Mouse (Mus musculus) ES-CJ7 (cell line): ENCODE results near the gene Fam117a.
A peak's percentile ranks its signal among the peaks of the same experiment; 100 is the strongest.
"Not testable (repeated sequence)": the region's sequence is repeated elsewhere in the genome, so short reads cannot be mapped to it uniquely, and the experiment has no call there.

Source experiments
- DNase-seq: peaks from one replicate; pipeline ENCODE4 v3.0.0; 2011; ENCODE audit warnings: low read depth, low spot score

Gene Fam117a

DNA sequence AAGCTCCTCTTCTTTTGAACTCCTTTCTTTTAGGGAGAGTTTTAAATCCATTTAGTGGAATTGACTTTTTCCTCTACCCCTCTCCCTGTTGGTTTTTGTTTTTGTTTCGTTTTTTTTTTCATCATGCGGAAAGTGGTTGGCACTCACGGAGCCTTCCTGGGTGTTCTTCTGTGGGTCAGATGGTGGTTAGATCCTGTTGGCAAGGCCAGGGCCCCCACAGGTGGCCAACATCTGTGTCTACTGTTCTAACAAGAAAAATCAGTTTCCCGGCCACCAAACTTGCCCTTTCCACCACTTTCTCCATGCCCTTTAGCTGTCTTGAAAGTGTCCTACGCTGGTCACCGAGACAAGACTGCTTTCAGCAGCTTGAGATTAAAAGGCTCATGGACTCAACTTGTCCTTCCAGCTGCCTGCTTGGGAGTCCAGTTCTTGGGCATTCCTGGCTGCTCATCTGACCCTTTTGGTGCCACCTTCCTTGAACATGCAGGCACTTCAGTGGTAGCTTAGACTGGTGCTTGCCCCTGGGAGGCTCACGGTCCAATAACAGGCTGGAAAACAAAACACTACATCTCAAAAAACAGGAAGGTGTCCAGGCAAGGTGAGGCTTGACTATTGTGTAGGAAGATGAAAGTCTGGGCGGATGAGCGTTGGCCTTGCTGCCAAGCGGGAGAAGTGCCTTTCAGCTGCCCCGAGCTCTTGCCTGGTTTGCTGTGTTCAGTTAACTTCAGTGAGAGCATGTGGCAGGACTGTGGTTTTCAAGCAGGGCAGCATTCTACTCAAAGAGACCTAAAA, 56.1 kb downstream of the Fam117a start:
- no peak for DNase-seq

GRCm38 (mm10) chr11:95393500-95393816, 56.6 kb downstream of the Fam117a start:
- no peak for DNase-seq

DNA sequence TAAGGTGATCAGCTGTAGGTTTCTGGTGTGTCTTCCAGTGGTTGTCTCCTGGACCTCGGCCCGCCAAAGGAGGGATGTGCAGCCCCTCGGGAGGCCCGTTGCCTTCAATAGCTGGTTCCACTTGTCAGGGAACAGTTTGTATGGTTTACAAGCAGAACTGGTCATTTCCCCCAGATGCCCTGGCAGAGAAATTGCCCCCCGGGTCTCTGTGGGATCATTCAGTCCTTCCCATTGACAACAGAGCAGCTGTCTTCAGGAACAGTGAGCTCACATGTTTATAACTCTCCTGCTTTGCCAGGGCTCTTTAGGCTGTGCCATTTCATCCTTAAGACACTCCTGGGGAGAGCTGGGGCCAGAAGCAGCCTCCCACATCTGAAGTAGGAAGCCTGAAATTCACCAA, 57.3 kb downstream of the Fam117a start:
- DNase-seq, result no peak

GRCm38 (mm10) chr11:95396548-95396947, 59.7 kb downstream of the Fam117a start:
- DNase-seq, result no peak

DNA sequence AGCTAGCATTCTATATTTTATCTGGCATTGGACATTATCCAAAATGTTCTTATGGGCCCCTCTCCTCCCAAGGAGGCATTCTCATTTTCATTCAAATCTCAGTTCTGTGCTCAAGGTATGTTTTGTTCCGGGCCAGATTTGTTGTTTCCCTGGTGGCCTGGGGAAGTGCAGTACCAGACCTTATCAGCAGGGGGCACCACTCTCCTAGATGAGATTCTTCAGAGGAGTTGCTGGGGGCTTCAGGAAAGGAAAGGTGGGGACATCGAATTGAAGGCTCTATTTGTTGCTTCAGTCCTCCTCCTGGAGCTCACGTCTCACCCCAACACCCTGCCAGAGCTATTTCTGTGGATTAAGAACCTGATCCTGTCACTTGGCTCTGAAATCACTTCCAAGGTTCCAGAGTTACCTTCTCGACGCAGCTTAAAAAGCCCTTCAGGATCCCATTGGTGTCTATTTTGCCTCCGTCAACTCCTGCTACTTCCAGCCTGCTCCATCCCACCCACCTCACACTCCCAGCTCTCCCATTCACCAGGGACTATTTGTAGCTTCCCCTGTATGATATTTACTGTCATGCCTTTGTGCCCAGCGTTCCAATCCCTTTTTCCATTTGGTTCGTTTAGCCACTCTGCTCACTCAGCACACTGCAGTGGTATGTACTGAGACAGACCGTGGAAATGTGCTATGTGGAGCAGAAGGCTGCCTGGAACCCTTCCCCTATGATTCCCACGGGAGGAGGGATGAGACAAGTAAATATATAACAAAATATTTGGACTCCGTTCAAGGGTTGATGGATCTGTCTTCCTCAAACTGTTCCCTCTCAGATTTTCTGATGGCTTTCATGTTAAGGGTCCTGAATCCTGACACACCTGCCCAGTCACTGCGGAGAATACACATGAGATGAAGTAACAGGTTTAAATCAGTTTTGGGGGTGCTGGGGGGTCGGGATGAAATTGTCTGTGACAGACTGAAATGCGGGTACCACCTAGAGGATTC, 61.3 kb downstream of the Fam117a start:
- peak; percentile 72 for DNase-seq

GRCm38 (mm10) chr11:95399520-95400020, 62.8 kb downstream of the Fam117a start:
- no peak for DNase-seq

- DNase-seq, result no peak
Observed at GRCm38 (mm10) chr11:95401568-95401967, 64.8 kb downstream of the Fam117a start.

GRCm38 (mm10) chr11:95402196-95402595, 65.4 kb downstream of the Fam117a start:
- no peak for DNase-seq

DNA sequence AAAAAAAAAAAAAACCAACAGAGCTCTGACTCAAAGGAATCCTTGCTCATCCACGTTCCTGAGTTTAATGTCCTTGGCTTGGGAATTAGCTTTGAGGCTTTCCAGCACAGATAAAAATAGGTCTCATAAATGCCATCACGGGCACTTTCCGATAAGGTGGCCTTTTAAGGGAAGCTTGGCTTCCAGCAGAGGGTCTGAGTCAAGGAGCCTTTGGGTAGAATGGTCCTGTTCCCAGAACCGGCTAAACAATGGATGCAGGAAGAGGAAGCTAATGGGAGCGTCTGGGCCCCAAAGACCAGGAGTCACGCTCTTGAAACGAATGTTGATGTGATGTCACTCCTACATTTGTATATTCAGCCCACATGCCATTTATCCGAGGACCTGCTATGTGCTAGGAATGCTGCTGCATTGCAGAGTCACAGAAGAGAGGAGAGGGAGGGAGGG, 65.9 kb downstream of the Fam117a start:
- DNase-seq, result no peak

- no peak for DNase-seq
Observed at GRCm38 (mm10) chr11:95403382-95404340, 66.8 kb downstream of the Fam117a start.

DNA sequence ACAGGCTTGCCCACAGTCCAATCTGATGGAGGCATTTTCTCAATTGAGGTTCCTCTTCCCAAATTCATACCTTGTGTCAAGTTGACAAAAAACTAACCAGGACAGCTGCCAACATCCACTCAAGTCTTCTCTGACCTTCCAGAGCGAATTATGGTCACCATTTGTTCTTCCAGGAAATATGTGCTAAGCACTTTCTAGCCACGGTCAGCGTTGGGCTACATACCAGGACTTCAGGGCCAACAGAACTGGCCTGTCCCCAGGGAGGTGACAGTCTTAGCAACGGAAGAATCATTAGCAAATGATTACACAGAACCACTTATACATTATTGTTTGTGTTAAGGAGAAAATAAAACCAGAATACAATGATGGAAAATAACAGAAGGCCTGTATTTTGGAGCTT, 69.0 kb downstream of the Fam117a start:
- no peak for DNase-seq

DNA sequence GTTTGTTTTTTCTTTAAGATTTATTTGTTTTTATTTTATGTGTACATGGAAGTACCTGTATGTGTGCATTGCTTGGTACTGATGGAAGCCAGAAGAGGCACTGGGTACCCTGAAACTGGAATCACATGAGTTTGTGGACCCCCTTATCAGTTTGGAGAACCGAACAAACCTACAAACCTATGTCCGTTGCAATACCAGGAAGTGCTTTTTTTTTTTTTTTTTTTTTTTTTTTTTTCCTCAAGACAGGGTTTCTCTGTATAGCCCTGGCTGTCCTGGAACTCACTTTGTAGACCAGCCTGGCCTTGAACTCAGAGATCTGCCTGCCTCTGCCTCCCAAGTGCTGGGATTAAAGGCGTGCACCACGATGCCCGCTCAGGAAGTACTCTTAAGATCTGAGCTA, 69.6 kb downstream of the Fam117a start:
- not testable (repeated sequence) for DNase-seq

DNA sequence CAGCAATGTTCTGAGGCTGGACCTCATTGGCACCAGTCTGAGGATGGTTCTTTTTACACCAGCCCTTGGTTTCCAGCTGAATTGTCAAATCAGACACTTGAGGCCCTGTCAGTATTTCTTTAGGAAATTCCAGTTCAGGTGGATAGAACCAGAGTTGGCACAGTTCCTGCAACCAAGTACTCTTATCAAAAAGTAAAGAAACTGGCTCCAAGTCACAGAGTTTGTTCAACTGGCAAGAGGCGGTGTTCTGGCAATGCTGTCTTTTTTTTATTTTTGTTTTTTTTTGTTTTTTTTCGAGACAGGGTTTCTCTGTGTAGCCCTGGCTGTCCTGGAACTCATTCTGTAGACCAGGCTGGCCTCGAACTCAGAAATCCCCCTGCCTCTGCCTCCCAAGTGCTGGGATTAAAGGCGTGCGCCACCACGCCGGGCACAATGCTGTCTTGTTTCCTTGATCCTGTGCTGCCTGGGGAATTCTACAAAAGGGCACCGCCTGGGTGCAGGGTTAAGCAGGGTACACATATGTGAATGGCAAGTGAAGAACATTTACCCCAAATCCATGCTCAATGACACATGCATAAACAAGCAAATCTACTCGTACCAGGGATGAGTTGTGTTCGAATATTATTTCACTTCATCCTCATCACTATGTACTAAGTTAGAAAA, 72.8 kb downstream of the Fam117a start:
- no peak for DNase-seq

DNA sequence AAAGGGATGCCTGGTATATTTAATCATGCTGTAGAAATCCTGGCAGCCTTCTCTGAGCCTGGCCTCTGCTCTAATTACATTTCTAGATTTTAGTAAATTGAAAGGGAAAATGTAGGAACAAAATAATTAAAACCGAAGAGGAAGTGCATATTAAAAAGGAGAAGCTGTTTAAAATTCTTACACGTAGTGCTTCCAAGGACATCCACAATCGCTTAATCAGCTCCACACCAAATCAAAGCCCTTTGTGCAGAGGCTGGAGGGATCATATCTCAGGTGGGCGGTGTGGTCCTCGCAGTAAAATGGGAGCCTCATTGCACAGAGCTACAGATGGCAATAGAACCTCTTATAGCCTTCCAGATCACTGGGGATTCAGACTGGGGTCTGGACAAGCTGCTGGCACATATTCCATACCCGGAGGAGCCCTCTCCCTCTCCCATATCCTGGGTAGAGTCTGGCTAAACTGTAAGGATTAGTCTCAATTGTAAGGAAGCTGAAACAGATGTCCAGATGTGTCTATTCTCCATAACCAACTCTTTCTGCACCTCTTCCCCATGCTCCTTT, 74.7 kb downstream of the Fam117a start:
- DNase-seq, result no peak

DNA sequence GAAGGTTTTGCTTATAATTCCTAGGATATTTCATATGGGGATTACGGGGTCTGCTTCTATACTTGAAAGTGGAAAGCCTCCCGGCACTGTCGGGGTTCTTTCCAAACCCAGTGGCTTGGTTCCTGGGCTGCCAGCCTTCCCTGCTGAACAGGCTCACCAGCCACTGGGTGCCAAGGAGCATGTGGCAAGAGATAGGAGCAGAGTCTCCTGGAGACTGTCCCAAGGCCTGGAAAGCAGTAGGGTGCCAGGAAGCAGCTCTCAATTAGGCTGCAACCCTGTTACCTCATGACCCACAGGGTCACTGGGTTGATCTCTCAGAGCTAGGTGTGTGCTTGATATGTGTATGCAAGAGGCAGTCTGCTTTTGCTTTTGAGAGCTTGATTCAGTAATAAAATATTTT, 75.8 kb downstream of the Fam117a start:
- no peak for DNase-seq

DNA sequence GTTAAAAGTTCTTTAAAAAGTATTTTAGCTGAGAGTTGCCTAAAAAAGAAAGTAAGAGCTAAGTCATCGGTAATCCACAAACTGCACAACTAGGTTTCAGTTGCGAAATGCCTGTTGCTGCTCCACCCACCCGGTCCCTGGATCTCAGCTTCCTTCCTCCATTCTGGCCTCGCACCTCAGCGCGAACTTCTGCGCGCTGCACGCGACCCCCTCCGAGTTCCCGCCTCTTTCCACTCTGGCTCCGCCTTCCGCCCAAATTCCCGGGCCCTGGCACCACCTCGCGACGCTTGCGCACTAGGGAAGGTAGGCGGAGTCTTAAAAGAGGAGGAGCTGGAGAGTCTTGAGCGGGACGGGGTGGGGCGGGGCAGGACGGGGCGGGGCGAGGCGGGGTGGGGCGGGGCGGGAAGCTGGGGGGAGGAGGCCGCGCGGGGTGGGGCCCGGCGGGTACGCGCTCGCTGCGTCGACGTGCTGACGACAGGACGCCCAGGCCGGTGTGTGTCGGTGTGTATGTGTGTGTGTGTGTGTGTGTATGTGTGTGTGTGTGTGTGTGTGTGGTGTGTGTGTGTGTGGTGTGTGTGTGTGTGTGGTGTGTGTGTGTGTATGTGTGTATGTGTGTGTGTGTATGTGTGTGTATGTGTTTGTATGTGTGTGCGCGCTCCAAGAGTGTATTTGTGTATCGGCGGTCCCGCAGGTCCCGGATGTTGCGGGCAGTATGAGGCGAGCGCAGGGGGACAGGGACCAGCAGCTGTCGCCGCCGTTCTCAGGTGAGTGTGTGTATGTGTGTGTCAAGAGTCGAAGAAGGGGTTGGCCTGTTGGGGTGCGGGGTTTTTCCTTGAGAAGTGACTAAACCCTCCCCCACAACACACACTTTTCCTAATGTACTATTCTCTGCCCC, 77.1 kb downstream of the Fam117a start, which contains the start of gene Spop:
TSS of gene Spop (plus strand) at position 440 of the 895 bp plus-strand sequence.
- DNase-seq, result peak; percentile 96

DNA sequence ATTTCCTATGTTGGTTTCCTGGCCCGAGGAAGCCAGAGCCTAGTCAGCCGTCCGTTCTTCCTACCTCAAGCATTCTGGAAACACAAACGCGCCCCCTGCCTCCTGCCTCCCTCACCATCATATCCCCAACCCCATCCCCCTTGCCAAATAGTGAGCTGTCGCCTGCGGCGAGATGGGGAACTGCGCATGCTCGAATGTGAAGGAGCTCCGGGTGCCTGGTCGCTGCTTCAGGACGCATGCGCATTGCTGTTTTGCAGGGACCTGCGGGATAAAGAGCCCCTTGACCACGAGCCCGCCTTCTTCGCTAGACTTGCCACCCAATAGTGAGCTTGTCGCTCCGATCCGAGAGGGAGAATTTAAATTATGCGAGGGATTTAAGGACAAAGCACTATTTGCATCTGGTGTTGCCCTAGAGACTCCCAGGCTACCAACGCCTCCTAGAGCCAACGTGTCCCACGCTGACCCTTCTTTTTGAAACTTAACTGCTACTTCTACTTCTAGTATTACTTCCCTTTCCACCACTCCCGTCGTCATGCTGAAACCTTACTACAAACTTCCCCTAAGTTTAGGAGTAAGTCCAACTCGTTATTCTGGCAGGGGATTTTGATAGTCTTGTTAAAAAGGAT, 77.8 kb downstream of the Fam117a start:
- DNase-seq, result peak; percentile 99

DNA sequence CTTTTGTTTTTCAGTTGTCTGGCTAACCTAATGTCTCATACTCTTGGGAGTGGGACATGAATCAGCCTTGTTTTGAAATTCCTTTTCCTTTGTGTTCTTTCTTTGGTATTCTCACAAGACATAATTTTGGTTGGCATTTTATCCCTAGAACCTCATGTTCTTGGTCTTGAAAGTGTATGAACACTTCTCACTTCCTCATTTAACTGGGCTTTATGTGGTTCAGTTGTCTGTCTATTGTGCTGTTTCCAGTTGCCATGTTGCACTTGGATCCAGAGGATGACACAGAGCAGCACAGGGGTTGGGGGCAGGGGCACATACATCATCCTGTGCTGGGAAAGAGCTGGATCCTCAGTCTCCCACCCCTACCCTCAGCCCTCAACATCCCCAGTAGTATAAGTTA, 79.1 kb downstream of the Fam117a start:
- no peak for DNase-seq

DNA sequence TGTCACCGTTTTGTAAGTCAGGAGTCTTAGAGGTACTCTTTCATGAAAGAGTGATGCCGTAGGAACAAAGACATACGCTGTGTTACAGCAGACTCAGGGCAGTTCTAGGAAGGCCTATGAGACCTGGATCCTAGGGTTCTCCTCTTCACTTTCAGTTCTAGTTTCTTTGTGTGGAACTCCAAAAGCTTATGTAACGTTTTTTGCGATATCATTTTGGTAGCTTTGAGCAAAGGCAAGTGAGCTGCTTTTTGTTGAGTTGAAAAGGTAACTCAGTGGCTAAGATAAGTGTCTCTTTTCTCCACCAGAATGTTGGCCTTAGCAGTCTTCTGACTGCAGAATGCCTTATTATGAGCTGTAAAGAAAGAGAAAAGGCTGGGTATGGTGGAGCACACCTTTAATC, 80.5 kb downstream of the Fam117a start:
- DNase-seq, result no peak
